Comparison of ENCODE assay signal across 7 mouse cellular contexts in genomic region chr3:107696910-107697309, GRCm38 (mm10). TPM values are rescaled to one million over a fixed set of nuclear protein-coding genes. Genes with fewer than 3 reads are reported as not detected.
DNase-seq lines count a peak whose midpoint lies in the region; ATAC-seq lines count a peak whose summit lies in the region.

No protein-coding gene starts in this region.

- DNase-seq in lung, postnatal 14 days, result no peak
- no peak for DNase-seq in right cerebral cortex, postnatal 25 days
- no peak for DNase-seq in right cerebral cortex, adult 2 months (ENCODE audit: low spot score in 2 of 2)

- 18% methylated on average over 3 of the region's 3 CpGs for WGBS in lung, embryonic 15.5 days
- 38% methylated on average over 3 of the region's 3 CpGs for WGBS in forebrain, embryonic 13.5 days
- 30% methylated on average over 3 of the region's 3 CpGs for WGBS in limb, embryonic 13.5 days
- 20% methylated on average over 3 of the region's 3 CpGs for WGBS in stomach, embryonic 15.5 days

- no peak overlapping the region; the same call in 1 of the 2 replicates for H3K9ac ChIP-seq in lung, embryonic 15.5 days
- H3K9ac ChIP-seq in forebrain, embryonic 13.5 days, result no peak overlapping the region
- peak overlapping the region; percentile 43; the same call in 1 of the 2 replicates for H3K9ac ChIP-seq in limb, embryonic 13.5 days
- H3K9ac ChIP-seq in stomach, embryonic 15.5 days, result no peak overlapping the region

- H3K4me3 ChIP-seq in lung, embryonic 15.5 days, result no peak overlapping the region
- peak overlapping the region; percentile 91 for H3K4me3 ChIP-seq in forebrain, embryonic 13.5 days
- H3K4me3 ChIP-seq in limb, embryonic 13.5 days, result no peak overlapping the region
- peak overlapping the region; percentile 15; the same call in 1 of the 2 replicates for H3K4me3 ChIP-seq in stomach, embryonic 15.5 days (replicated peaks)

- H3K27me3 ChIP-seq in lung, embryonic 15.5 days, result no peaks in the 10 kb centered on the region
- no peaks in the 10 kb centered on the region for H3K27me3 ChIP-seq in forebrain, embryonic 13.5 days
- H3K27me3 ChIP-seq in limb, embryonic 13.5 days, result no peaks in the 10 kb centered on the region
- no peaks in the 10 kb centered on the region for H3K27me3 ChIP-seq in stomach, embryonic 15.5 days (replicated peaks)

- H3K4me1 ChIP-seq in lung, embryonic 15.5 days, result peaks cover 22% of the 10 kb centered on the region
- peaks cover 37% of the 10 kb centered on the region for H3K4me1 ChIP-seq in forebrain, embryonic 13.5 days
- peaks cover 24% of the 10 kb centered on the region for H3K4me1 ChIP-seq in limb, embryonic 13.5 days
- peaks cover 19% of the 10 kb centered on the region for H3K4me1 ChIP-seq in stomach, embryonic 15.5 days

- no peaks in the 10 kb centered on the region for H3K36me3 ChIP-seq in lung, embryonic 15.5 days
- H3K36me3 ChIP-seq in forebrain, embryonic 13.5 days (ENCODE audit: poor library complexity, severe bottlenecking), result no peaks in the 10 kb centered on the region
- no peaks in the 10 kb centered on the region for H3K36me3 ChIP-seq in limb, embryonic 13.5 days
- no peaks in the 10 kb centered on the region for H3K36me3 ChIP-seq in stomach, embryonic 15.5 days

- H3K4me2 ChIP-seq in lung, embryonic 15.5 days, result peak overlapping the region; percentile 40
- peak overlapping the region; percentile 49 for H3K4me2 ChIP-seq in forebrain, embryonic 13.5 days
- peak overlapping the region; percentile 50 for H3K4me2 ChIP-seq in limb, embryonic 13.5 days (replicated peaks)
- peak overlapping the region; percentile 40 for H3K4me2 ChIP-seq in stomach, embryonic 15.5 days

- H3K9me3 ChIP-seq in lung, embryonic 15.5 days, result no peaks in the 10 kb centered on the region
- H3K9me3 ChIP-seq in forebrain, embryonic 13.5 days (replicated peaks), result no peaks in the 10 kb centered on the region
- H3K9me3 ChIP-seq in limb, embryonic 13.5 days, result no peaks in the 10 kb centered on the region
- no peaks in the 10 kb centered on the region for H3K9me3 ChIP-seq in stomach, embryonic 15.5 days

- ATAC-seq in lung, embryonic 15.5 days (ENCODE audit: borderline replicate concordance, extremely low read depth, low FRiP score, low TSS enrichment), result peak; percentile 4
- ATAC-seq in forebrain, embryonic 13.5 days, result no peak
- ATAC-seq in limb, embryonic 13.5 days (ENCODE audit: low FRiP score, low read depth), result no peak; the same call in 1 of the 2 replicates
- peak; percentile 3; the same call in 1 of the 2 replicates for ATAC-seq in stomach, embryonic 15.5 days (ENCODE audit: insufficient read depth, low FRiP score, low read depth)

- no peak overlapping the region for H3K27ac ChIP-seq in lung, embryonic 15.5 days
- H3K27ac ChIP-seq in forebrain, embryonic 13.5 days, result no peak overlapping the region
- no peak overlapping the region for H3K27ac ChIP-seq in limb, embryonic 13.5 days
- H3K27ac ChIP-seq in stomach, embryonic 15.5 days, result no peak overlapping the region

RNA-seq across cellular contexts. Expression of gene Ahcyl1, which starts 0.6 kb away (rescaled TPM):
- 83.3 and 88.4 TPM in 2 replicates for polyA plus RNA-seq in lung, embryonic 15.5 days (2015; fragmentation: Nextera tagmentation; extraction: Ambion mirVana)
- 98.6 and 106 TPM in 2 replicates for polyA plus RNA-seq in forebrain, embryonic 13.5 days (2015; fragmentation: Nextera tagmentation; extraction: Ambion mirVana)
- 83.6 and 86.4 TPM in 2 replicates for polyA plus RNA-seq in limb, embryonic 13.5 days (2015; fragmentation: Nextera tagmentation; extraction: Ambion mirVana)
- 73.5 and 84.9 TPM in 2 replicates for polyA plus RNA-seq in stomach, embryonic 15.5 days (2015; fragmentation: Nextera tagmentation; extraction: Ambion mirVana)

Comparison
In these comparisons a context has a peak if more than half of its experiments do, and no peak if none do; other contexts are left out.
1. ATAC-seq: peak in lung, embryonic 15.5 days (single experiment) and stomach, embryonic 15.5 days (single experiment); none in forebrain, embryonic 13.5 days (single experiment) and limb, embryonic 13.5 days (single experiment).
2. H3K4me3 ChIP-seq: peak in forebrain, embryonic 13.5 days (single experiment) and stomach, embryonic 15.5 days (single experiment); none in lung, embryonic 15.5 days (single experiment) and limb, embryonic 13.5 days (single experiment).
3. Peak in every context shown above with its lines, with median percentiles within 50 percentile points of each other: H3K4me2 ChIP-seq.